In genomic region chr3:17784587-17784986, GRCm38 (mm10) we compare ENCODE assay signal across 16 mouse cellular contexts.
DNase-seq lines count a peak whose midpoint lies in the region; ATAC-seq and TF ChIP-seq lines count a peak whose summit lies in the region.
"Had no signal": no experiment of that assay in that cellular context is flagged by ENCODE, and none has a peak within 500 bp of the region (broad histone marks: within the 10 kb centered on the region; RNA-seq: fewer than 3 reads in every experiment).

No protein-coding gene starts in this region.

- DNase-seq in embryo, embryonic 10.5 days (ENCODE audit: low spot score) = peak; percentile 12
- DNase-seq in embryo, embryonic 10 days (ENCODE audit: low spot score) = no peak
- DNase-seq in forebrain, embryonic 14.5 days (ENCODE audit: low spot score) = no peak
- no peak for DNase-seq in hindbrain, postnatal 0 days (ENCODE audit: low spot score)
- DNase-seq in liver, postnatal 0 days = no peak
- DNase-seq in adrenal gland, adult (ENCODE audit: inconsistent age in 2 of 2, low spot score in 1 of 2) = no peak
- no peak for DNase-seq in spleen, postnatal 4 days (ENCODE audit: low spot score in 2 of 2)
- DNase-seq: adrenal gland, postnatal 36 days; lung, adult 2 months; right cerebral cortex, postnatal 4 days; thymus, adult 2 months had no signal

- no peak for TF ChIP-seq CTCF in hindbrain, postnatal 0 days (IDR thresholded peaks at IDR 0.05; ENCODE audit: low read depth)
- TF ChIP-seq CTCF in liver, postnatal 0 days (IDR thresholded peaks at IDR 0.05; ENCODE audit: low read depth) = no peak

- no peaks in the 10 kb centered on the region for H3K27me3 ChIP-seq in forebrain, embryonic 14.5 days (replicated peaks; ENCODE audit: control insufficient read depth, insufficient read depth, low read length)
- no peaks in the 10 kb centered on the region for H3K27me3 ChIP-seq in hindbrain, postnatal 0 days (ENCODE audit: insufficient read depth, low read length)
- H3K27me3 ChIP-seq in neural tube, embryonic 12.5 days (replicated peaks) = 0 out of 2 replicates have a peak, but pooled peaks cover 4% of the 10 kb centered on the region
- H3K27me3 ChIP-seq in liver, postnatal 0 days (ENCODE audit: insufficient read depth, low read length) = peaks cover 37% of the 10 kb centered on the region
- H3K27me3 ChIP-seq: CH12.LX had no signal

- H3K9me3 ChIP-seq in forebrain, embryonic 14.5 days (replicated peaks; ENCODE audit: control insufficient read depth, low read length) = no peaks in the 10 kb centered on the region
- H3K9me3 ChIP-seq in hindbrain, postnatal 0 days (ENCODE audit: low read length) = no peaks in the 10 kb centered on the region
- no peaks in the 10 kb centered on the region for H3K9me3 ChIP-seq in neural tube, embryonic 12.5 days
- H3K9me3 ChIP-seq in liver, postnatal 0 days (ENCODE audit: low read length) = no peaks in the 10 kb centered on the region
- H3K9me3 ChIP-seq: limb, embryonic 15.5 days had no signal

- H3K4me3 ChIP-seq in forebrain, embryonic 14.5 days (ENCODE audit: low read depth, low read length) = peak overlapping the region; percentile 45
- no peak overlapping the region for H3K4me3 ChIP-seq in hindbrain, postnatal 0 days (ENCODE audit: low read length)
- H3K4me3 ChIP-seq in neural tube, embryonic 12.5 days = no peak overlapping the region
- H3K4me3 ChIP-seq in liver, postnatal 0 days (ENCODE audit: low read depth, low read length) = no peak overlapping the region
- H3K4me3 ChIP-seq: erythroblast, embryonic 14.5 days; limb, embryonic 15.5 days had no signal

- peaks cover 36% of the 10 kb centered on the region for H3K4me1 ChIP-seq in forebrain, embryonic 14.5 days (ENCODE audit: control insufficient read depth, insufficient read depth, low read length)
- peaks cover 7% of the 10 kb centered on the region for H3K4me1 ChIP-seq in hindbrain, postnatal 0 days (ENCODE audit: insufficient read depth, low read length)
- peaks cover 14% of the 10 kb centered on the region for H3K4me1 ChIP-seq in neural tube, embryonic 12.5 days
- no peaks in the 10 kb centered on the region; the same call in 1 of the 2 replicates for H3K4me1 ChIP-seq in liver, postnatal 0 days (ENCODE audit: insufficient read depth)

- H3K27ac ChIP-seq in forebrain, embryonic 14.5 days (ENCODE audit: low read depth, low read length) = peak overlapping the region; percentile 99; the same call in 1 of the 2 replicates
- peak overlapping the region; percentile 98 for H3K27ac ChIP-seq in hindbrain, postnatal 0 days
- H3K27ac ChIP-seq in neural tube, embryonic 12.5 days = no peak overlapping the region
- no peak overlapping the region for H3K27ac ChIP-seq in liver, postnatal 0 days (ENCODE audit: low read depth)
- H3K27ac ChIP-seq: limb, embryonic 15.5 days; macrophage had no signal

- peak overlapping the region; percentile 98 for H3K4me2 ChIP-seq in forebrain, embryonic 14.5 days (ENCODE audit: low read length)
- H3K4me2 ChIP-seq in hindbrain, postnatal 0 days (ENCODE audit: low read depth, low read length) = peak overlapping the region; percentile 92
- peak overlapping the region; percentile 98 for H3K4me2 ChIP-seq in neural tube, embryonic 12.5 days (replicated peaks)
- no peak overlapping the region for H3K4me2 ChIP-seq in liver, postnatal 0 days (ENCODE audit: low read depth, low read length)
- H3K4me2 ChIP-seq: limb, embryonic 15.5 days had no signal

- TF ChIP-seq EP300 in liver, postnatal 0 days (IDR thresholded peaks at IDR 0.05; ENCODE audit: low read depth) = no peak

- peak overlapping the region; percentile 32; the same call in 1 of the 2 replicates for H3K9ac ChIP-seq in forebrain, embryonic 14.5 days (ENCODE audit: low read length)
- H3K9ac ChIP-seq in hindbrain, postnatal 0 days (replicated peaks; ENCODE audit: low read length) = no peak overlapping the region
- peak overlapping the region; percentile 98; the same call in 1 of the 2 replicates for H3K9ac ChIP-seq in neural tube, embryonic 12.5 days
- H3K9ac ChIP-seq in liver, postnatal 0 days (replicated peaks) = no peak overlapping the region
- H3K9ac ChIP-seq: limb, embryonic 15.5 days had no signal

- ATAC-seq in forebrain, embryonic 14.5 days = no peak
- no peak for ATAC-seq in hindbrain, postnatal 0 days
- no peak for ATAC-seq in neural tube, embryonic 12.5 days (ENCODE audit: low FRiP score, low read depth)
- no peak for ATAC-seq in liver, postnatal 0 days

- H3K36me3 ChIP-seq in forebrain, embryonic 14.5 days (ENCODE audit: control insufficient read depth, insufficient read depth, low read length) = no peaks in the 10 kb centered on the region
- H3K36me3 ChIP-seq in hindbrain, postnatal 0 days (ENCODE audit: insufficient read depth, low read length) = no peaks in the 10 kb centered on the region
- H3K36me3 ChIP-seq in neural tube, embryonic 12.5 days = no peaks in the 10 kb centered on the region
- no peaks in the 10 kb centered on the region for H3K36me3 ChIP-seq in liver, postnatal 0 days (replicated peaks; ENCODE audit: insufficient read depth, low read length)
- H3K36me3 ChIP-seq: limb, embryonic 15.5 days had no signal

- WGBS in forebrain, embryonic 14.5 days = 23% methylated on average over 3 of the region's 3 CpGs
- 40% methylated on average over 3 of the region's 3 CpGs for WGBS in hindbrain, postnatal 0 days
- 18% methylated on average over 3 of the region's 3 CpGs for WGBS in neural tube, embryonic 12.5 days
- WGBS in liver, postnatal 0 days (ENCODE audit: insufficient replicate concordance) = 43% methylated on average over 3 of the region's 3 CpGs

Comparison
In these comparisons a context has a peak if more than half of its experiments do, and no peak if none do; other contexts are left out.
1. H3K27ac ChIP-seq: peak in forebrain, embryonic 14.5 days (single experiment) and hindbrain, postnatal 0 days (single experiment); none in neural tube, embryonic 12.5 days (single experiment) and liver, postnatal 0 days (single experiment).
2. H3K9ac ChIP-seq: peak in forebrain, embryonic 14.5 days (single experiment) and neural tube, embryonic 12.5 days (single experiment); none in hindbrain, postnatal 0 days (single experiment) and liver, postnatal 0 days (single experiment).